Comparison of ENCODE assay signal across 9 mouse cellular contexts in the genomic region with DNA sequence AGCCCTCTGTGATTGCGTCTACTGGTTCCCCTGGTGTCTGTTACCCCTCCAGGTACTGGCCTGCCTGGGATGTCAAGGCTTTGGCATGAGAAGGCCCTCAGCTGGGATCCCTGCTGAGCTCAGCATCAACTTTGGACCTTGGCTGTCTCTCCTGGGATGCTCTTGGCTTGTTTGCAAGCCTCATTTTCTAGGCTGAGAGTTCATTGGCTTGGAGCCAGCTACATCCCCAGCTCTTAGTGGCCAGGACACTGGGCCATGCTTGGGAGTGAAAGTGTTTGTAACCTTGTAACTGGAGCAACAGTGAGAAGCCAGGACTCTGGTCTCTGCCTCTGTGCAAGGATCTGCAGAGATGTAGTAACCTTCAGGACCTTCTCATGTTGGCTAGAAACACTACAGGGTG.
DNase-seq lines count a peak whose midpoint lies in the region; ATAC-seq and TF ChIP-seq lines count a peak whose summit lies in the region.
"Had no signal": no experiment of that assay in that cellular context is flagged by ENCODE, and none has a peak within 500 bp of the region (broad histone marks: within the 10 kb centered on the region; RNA-seq: fewer than 3 reads in every experiment).

No protein-coding gene starts in this region.

- no peaks in the 10 kb centered on the region for H3K36me3 ChIP-seq in kidney, embryonic 14.5 days (ENCODE audit: control insufficient read depth, insufficient read depth, low read length)
- H3K36me3 ChIP-seq in liver, postnatal 0 days (replicated peaks; ENCODE audit: insufficient read depth, low read length), result no peaks in the 10 kb centered on the region
- H3K36me3 ChIP-seq: neural tube, embryonic 12.5 days had no signal

- intact Hi-C loops in gastrocnemius, postnatal 36 days (cut with DNase I), result no loop called here
- intact Hi-C loops in left cerebral cortex, postnatal 36 days (cut with DNase I), result no loop called here

- DNase-seq in kidney, adult 18-20 months, result peak; percentile 73
- peak; percentile 26 to 56 for DNase-seq in adrenal gland, postnatal 36 days
- peak; percentile 32 to 35 for DNase-seq in gastrocnemius, postnatal 36 days
- peak; percentile 68 for DNase-seq in liver, postnatal 0 days
- no peak for DNase-seq in left cerebral cortex, postnatal 36 days (ENCODE audit: low spot score in 2 of 2)

- no peak for ATAC-seq in kidney, embryonic 14.5 days (ENCODE audit: low FRiP score, low TSS enrichment)
- ATAC-seq in liver, postnatal 0 days, result peak; percentile 96
- ATAC-seq in activated CD4-positive, CD25-positive, alpha-beta regulatory T cell, adult 4 months, result no peak
- ATAC-seq in inflammation-experienced regulatory T-cells, adult 6 months, result no peak

- no peaks in the 10 kb centered on the region for H3K9me3 ChIP-seq in kidney, embryonic 14.5 days (ENCODE audit: control insufficient read depth, low read length)
- no peaks in the 10 kb centered on the region for H3K9me3 ChIP-seq in liver, postnatal 0 days (ENCODE audit: low read length)
- H3K9me3 ChIP-seq: neural tube, embryonic 12.5 days had no signal

- TF ChIP-seq EP300 in liver, postnatal 0 days (IDR thresholded peaks at IDR 0.05; ENCODE audit: low read depth), result no peak

- H3K4me3 ChIP-seq in kidney, embryonic 14.5 days (ENCODE audit: low read length), result no peak overlapping the region
- H3K4me3 ChIP-seq in liver, postnatal 0 days (ENCODE audit: low read depth, low read length), result no peak overlapping the region
- H3K4me3 ChIP-seq: neural tube, embryonic 12.5 days had no signal

- no peak overlapping the region for H3K4me2 ChIP-seq in kidney, embryonic 14.5 days (replicated peaks; ENCODE audit: low read depth, low read length)
- no peak overlapping the region for H3K4me2 ChIP-seq in liver, postnatal 0 days (ENCODE audit: low read depth, low read length)
- H3K4me2 ChIP-seq: neural tube, embryonic 12.5 days had no signal

- no peak overlapping the region for H3K9ac ChIP-seq in kidney, embryonic 14.5 days (ENCODE audit: low read depth, low read length)
- no peak overlapping the region for H3K9ac ChIP-seq in liver, postnatal 0 days (replicated peaks)
- H3K9ac ChIP-seq: neural tube, embryonic 12.5 days had no signal

- TF ChIP-seq CTCF in liver, postnatal 0 days (IDR thresholded peaks at IDR 0.05; ENCODE audit: low read depth), result no peak

- no peaks in the 10 kb centered on the region; the same call in 1 of the 2 replicates for H3K4me1 ChIP-seq in kidney, embryonic 14.5 days (ENCODE audit: control insufficient read depth, insufficient read depth, low read length)
- H3K4me1 ChIP-seq in liver, postnatal 0 days (ENCODE audit: insufficient read depth), result no peaks in the 10 kb centered on the region; the same call in 1 of the 2 replicates
- H3K4me1 ChIP-seq: neural tube, embryonic 12.5 days had no signal

- no peak overlapping the region for H3K27ac ChIP-seq in kidney, embryonic 14.5 days (ENCODE audit: low read depth, low read length)
- no peak overlapping the region for H3K27ac ChIP-seq in liver, postnatal 0 days (ENCODE audit: low read depth)
- H3K27ac ChIP-seq: neural tube, embryonic 12.5 days had no signal

- no peaks in the 10 kb centered on the region for H3K27me3 ChIP-seq in kidney, embryonic 14.5 days (ENCODE audit: control insufficient read depth, insufficient read depth, low read length)
- no peaks in the 10 kb centered on the region for H3K27me3 ChIP-seq in liver, postnatal 0 days (ENCODE audit: insufficient read depth, low read length)
- H3K27me3 ChIP-seq: neural tube, embryonic 12.5 days had no signal

- 62% methylated on average over 1 of the region's 1 CpGs for WGBS in kidney, embryonic 14.5 days
- WGBS in liver, postnatal 0 days (ENCODE audit: insufficient replicate concordance), result 70% methylated on average over 1 of the region's 1 CpGs

Comparison
In these comparisons a context has a peak if more than half of its experiments do, and no peak if none do; other contexts are left out.
1. DNase-seq: peak in kidney, adult 18-20 months (single experiment), adrenal gland, postnatal 36 days (2 of 2), gastrocnemius, postnatal 36 days (2 of 2) and liver, postnatal 0 days (single experiment); none in left cerebral cortex, postnatal 36 days (0 of 2).